Mouse (Mus musculus): ENCODE data around the gene Asic2. TPM values are rescaled to one million over a fixed set of nuclear protein-coding genes. Genes with fewer than 3 reads are reported as not detected.

Gene Asic2
- polyA plus RNA-seq, 1 experiment from 2014 or later: not detected

DNA sequence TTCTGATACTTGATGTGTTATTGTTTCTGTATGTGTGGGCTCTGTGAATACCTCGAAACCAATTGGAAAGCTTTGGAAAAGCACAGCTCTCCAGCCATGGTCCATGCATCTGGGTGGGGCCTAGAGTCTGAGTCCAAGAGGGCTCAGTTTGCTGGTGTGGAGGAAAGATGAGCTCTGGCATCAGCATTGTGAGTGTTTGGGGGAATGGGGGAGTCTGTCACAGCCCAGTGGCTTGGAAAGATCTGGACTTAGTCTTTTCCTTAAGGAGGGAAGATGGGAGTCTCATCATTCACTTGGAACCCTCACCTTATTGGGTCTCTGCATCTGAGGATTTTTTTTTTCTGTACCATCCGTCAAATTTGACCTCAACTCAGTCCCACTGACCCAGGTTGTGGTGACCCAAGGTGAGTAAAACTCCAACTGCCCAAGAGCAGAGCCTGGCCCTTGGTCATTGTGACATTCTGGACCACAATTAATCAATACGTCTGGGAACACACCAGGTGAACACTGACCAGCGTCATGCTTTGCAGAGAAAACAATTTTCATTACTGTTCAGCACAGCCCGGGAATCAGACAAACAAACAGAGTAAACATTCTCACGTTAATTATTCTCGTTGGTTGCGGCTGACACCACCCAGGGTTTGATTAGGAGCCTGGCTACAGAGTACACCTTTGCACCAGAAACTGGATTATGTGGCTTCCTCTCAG is 594.1 kb downstream of the Asic2 start:
- 59% methylated on average over 8 of the region's 8 CpGs for WGBS (ENCODE audit: insufficient replicate concordance)
- H3K9me3 ChIP-seq (ENCODE audit: low read length): no peaks in the 10 kb centered on the region
- H3K27me3 ChIP-seq (ENCODE audit: insufficient read depth, low read length): no peaks in the 10 kb centered on the region
- no peak overlapping the region for H3K27ac ChIP-seq (ENCODE audit: low read depth)
- peak; percentile 15 for DNase-seq
- TF ChIP-seq CTCF (IDR thresholded peaks at IDR 0.05; ENCODE audit: low read depth): no peak
- TF ChIP-seq EP300 (IDR thresholded peaks at IDR 0.05; ENCODE audit: low read depth): no peak
- no peak overlapping the region for H3K9ac ChIP-seq (replicated peaks)
- H3K4me3 ChIP-seq (ENCODE audit: low read depth, low read length): no peak overlapping the region
- H3K4me1 ChIP-seq (ENCODE audit: insufficient read depth): no peaks in the 10 kb centered on the region
- H3K36me3 ChIP-seq (replicated peaks; ENCODE audit: insufficient read depth, low read length): no peaks in the 10 kb centered on the region
- no peak overlapping the region for H3K4me2 ChIP-seq (ENCODE audit: low read depth, low read length)
- peak; percentile 78 for ATAC-seq

DNA sequence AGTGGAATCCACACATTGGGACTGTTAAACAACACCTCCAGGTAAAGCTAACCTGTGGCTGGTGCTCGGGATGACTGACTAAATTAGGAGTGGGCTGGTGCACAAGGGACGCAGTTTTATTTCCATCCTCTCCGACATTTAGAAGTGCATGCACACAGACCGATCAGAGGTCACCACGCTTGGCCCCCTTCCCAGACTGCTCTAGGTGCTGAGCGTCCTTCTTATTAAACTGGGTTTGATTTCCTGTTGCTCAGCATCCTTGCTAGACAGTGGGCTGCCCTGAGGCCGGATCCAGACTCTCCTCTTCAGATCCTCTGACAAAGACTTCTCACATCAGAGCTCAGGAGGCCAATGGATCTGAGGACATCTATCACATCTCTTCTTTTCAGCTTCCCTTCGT is 596.7 kb downstream of the Asic2 start:
- H3K9ac ChIP-seq (replicated peaks): no peak overlapping the region
- no peak overlapping the region for H3K4me2 ChIP-seq (ENCODE audit: low read depth, low read length)
- H3K9me3 ChIP-seq (ENCODE audit: low read length): no peaks in the 10 kb centered on the region
- 55% methylated on average over 8 of the region's 8 CpGs for WGBS (ENCODE audit: insufficient replicate concordance)
- no peak overlapping the region for H3K4me3 ChIP-seq (ENCODE audit: low read depth, low read length)
- no peaks in the 10 kb centered on the region for H3K27me3 ChIP-seq (ENCODE audit: insufficient read depth, low read length)
- no peaks in the 10 kb centered on the region for H3K36me3 ChIP-seq (replicated peaks; ENCODE audit: insufficient read depth, low read length)
- TF ChIP-seq CTCF (IDR thresholded peaks at IDR 0.05; ENCODE audit: low read depth) (no peak), EP300 (IDR thresholded peaks at IDR 0.05; ENCODE audit: low read depth) (no peak)
- no peaks in the 10 kb centered on the region for H3K4me1 ChIP-seq (ENCODE audit: insufficient read depth)
- ATAC-seq (no peak), DNase-seq (no peak)
- H3K27ac ChIP-seq (ENCODE audit: low read depth): no peak overlapping the region

DNA sequence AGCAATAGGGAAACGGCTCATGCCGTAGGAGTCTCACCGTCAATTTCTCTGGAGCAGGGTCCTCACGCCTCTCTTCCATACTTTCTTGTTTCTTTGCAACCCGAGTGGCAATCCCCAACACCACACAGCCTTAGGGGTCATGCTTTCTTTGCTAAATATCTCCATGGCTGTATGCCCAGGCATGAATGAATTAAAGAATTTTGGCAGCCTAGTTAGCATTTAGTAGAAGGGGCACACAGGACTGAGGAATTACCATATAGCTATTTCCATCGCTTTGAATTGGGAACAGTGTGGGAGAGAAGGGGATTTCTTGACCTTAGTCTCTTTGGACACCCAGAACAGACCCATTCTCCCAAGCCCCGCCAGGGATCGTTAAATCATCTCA is 597.8 kb downstream of the Asic2 start:
- DNase-seq: no peak
- H3K9me3 ChIP-seq (ENCODE audit: low read length): no peaks in the 10 kb centered on the region
- H3K4me3 ChIP-seq (ENCODE audit: low read depth, low read length): no peak overlapping the region
- H3K27me3 ChIP-seq (ENCODE audit: insufficient read depth, low read length): no peaks in the 10 kb centered on the region
- H3K4me1 ChIP-seq (ENCODE audit: insufficient read depth): no peaks in the 10 kb centered on the region
- no peak overlapping the region for H3K9ac ChIP-seq (replicated peaks)
- TF ChIP-seq CTCF (IDR thresholded peaks at IDR 0.05; ENCODE audit: low read depth): no peak
- no peak for TF ChIP-seq EP300 (IDR thresholded peaks at IDR 0.05; ENCODE audit: low read depth)
- no peaks in the 10 kb centered on the region for H3K36me3 ChIP-seq (replicated peaks; ENCODE audit: insufficient read depth, low read length)
- no peak overlapping the region for H3K27ac ChIP-seq (ENCODE audit: low read depth)
- no peak overlapping the region for H3K4me2 ChIP-seq (ENCODE audit: low read depth, low read length)
- no peak for ATAC-seq
- WGBS (ENCODE audit: insufficient replicate concordance): 62% methylated on average over 8 of the region's 8 CpGs

DNA sequence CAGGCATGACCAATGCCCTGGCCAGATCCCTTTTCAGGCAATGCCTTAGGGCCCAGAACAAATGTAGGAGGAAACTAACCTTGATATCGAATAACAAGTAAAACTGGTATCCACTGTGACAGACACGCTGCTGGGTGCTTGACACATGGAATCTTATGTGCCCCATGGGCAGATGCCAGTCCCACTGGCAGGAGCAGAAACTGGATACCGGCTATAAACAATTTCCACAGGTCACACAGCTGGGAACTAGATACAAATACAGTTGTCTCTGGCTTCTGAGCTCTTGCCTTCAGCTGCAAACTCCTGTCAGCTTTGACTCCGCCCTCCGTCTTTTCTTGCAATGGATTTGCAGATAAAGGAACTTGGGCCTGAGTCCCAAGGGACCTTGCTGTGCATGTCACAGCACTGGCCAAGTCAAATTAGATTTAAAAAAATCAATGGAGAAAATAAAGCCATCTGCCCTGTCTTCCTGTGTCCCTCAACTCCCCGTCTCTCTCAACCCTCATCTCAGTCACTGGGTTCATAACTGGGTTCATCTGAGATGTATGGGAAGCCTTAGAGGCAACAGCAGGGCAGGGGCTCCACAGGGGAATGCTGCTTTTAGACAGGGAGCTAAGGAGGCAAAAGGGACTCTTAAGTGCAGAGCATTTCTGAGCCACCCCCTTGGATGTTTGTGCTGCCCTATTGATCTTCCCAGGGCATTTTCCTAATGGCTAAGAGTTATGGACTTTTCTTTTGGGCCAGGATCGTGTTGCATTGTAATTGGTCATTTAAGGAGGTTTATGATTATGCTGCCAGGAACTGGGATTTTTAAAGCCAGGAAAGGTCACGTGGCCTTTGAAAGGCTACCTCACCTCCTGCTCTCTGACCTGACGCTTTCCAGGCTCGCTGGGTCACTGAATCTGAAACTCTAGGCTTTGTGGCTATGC is 598.5 kb downstream of the Asic2 start:
- Histone ChIP-seq H3K9me3 (ENCODE audit: low read length) (no peaks in the 10 kb centered on the region), H3K9ac (replicated peaks) (no peak overlapping the region), H3K4me3 (ENCODE audit: low read depth, low read length) (no peak overlapping the region), H3K4me1 (ENCODE audit: insufficient read depth) (no peaks in the 10 kb centered on the region), H3K4me2 (ENCODE audit: low read depth, low read length) (no peak overlapping the region), H3K27me3 (ENCODE audit: insufficient read depth, low read length) (no peaks in the 10 kb centered on the region), H3K27ac (ENCODE audit: low read depth) (no peak overlapping the region), H3K36me3 (replicated peaks; ENCODE audit: insufficient read depth, low read length) (no peaks in the 10 kb centered on the region)
- no peak for TF ChIP-seq EP300 (IDR thresholded peaks at IDR 0.05; ENCODE audit: low read depth)
- no peak for TF ChIP-seq CTCF (IDR thresholded peaks at IDR 0.05; ENCODE audit: low read depth)
- no peak for ATAC-seq
- WGBS (ENCODE audit: insufficient replicate concordance): 58% methylated on average over 10 of the region's 10 CpGs
- no peak for DNase-seq

DNA sequence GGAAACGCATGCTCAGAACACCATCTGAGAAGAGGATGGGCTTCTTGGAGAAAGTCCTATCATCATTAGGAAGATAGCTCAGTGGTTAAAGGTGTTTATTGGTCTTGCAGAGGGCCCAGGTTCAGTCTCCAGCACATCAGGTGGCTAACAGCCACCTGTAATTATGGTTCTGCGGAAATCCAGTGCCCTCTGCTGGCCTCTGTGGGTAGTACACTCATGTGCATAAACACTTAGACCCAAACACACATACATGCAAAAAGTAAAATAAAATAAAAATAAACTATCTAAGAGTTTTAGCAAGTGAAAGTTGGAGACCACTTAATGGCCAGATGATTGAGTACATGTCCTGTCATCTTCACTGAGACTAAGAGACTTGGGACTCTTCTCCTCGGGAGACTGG is 603.8 kb downstream of the Asic2 start:
- H3K9me3 ChIP-seq (ENCODE audit: low read length): peaks cover 7% of the 10 kb centered on the region
- no peak for DNase-seq
- WGBS (ENCODE audit: insufficient replicate concordance): 78% methylated on average over 3 of the region's 3 CpGs
- H3K4me1 ChIP-seq (ENCODE audit: insufficient read depth): no peaks in the 10 kb centered on the region
- H3K36me3 ChIP-seq (replicated peaks; ENCODE audit: insufficient read depth, low read length): no peaks in the 10 kb centered on the region
- H3K4me2 ChIP-seq (ENCODE audit: low read depth, low read length): no peak overlapping the region
- ATAC-seq: no peak
- TF ChIP-seq EP300 (IDR thresholded peaks at IDR 0.05; ENCODE audit: low read depth): no peak
- peak; percentile 33; the same call in 1 of the 2 replicates for TF ChIP-seq CTCF (IDR thresholded peaks at IDR 0.05; ENCODE audit: low read depth)
- no peak overlapping the region for H3K9ac ChIP-seq (replicated peaks)
- no peaks in the 10 kb centered on the region for H3K27me3 ChIP-seq (ENCODE audit: insufficient read depth, low read length)
- H3K27ac ChIP-seq (ENCODE audit: low read depth): no peak overlapping the region
- no peak overlapping the region for H3K4me3 ChIP-seq (ENCODE audit: low read depth, low read length)

DNA sequence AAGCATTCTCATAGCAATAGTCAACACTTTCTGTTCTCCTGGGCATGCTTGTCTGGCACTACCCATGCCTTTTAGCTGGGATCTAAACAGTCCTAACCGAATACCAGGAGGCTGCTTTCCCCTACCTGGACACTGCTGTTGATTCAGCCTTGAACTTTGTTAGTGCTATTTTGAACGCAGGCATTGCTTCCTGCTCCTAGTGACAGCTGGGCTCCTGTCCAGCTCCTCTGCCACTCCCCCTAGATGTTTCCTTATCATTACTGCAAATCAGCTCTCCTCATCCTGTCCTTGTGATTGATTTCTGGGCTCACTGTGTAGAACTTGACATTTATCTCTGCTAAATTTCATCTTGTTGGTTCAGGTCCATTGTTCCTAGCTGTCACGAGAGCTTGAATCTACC is 605.8 kb downstream of the Asic2 start:
- WGBS (ENCODE audit: insufficient replicate concordance): 29% methylated on average over 3 of the region's 3 CpGs
- DNase-seq (no peak), ATAC-seq (no peak)
- Histone ChIP-seq H3K9me3 (ENCODE audit: low read length) (peaks cover 7% of the 10 kb centered on the region), H3K4me3 (ENCODE audit: low read depth, low read length) (no peak overlapping the region), H3K9ac (replicated peaks) (no peak overlapping the region), H3K4me1 (ENCODE audit: insufficient read depth) (no peaks in the 10 kb centered on the region), H3K27ac (ENCODE audit: low read depth) (no peak overlapping the region), H3K27me3 (ENCODE audit: insufficient read depth, low read length) (no peaks in the 10 kb centered on the region), H3K4me2 (ENCODE audit: low read depth, low read length) (no peak overlapping the region), H3K36me3 (replicated peaks; ENCODE audit: insufficient read depth, low read length) (no peaks in the 10 kb centered on the region)
- TF ChIP-seq CTCF (IDR thresholded peaks at IDR 0.05; ENCODE audit: low read depth) (no peak), EP300 (IDR thresholded peaks at IDR 0.05; ENCODE audit: low read depth) (no peak)
